Mouse (Mus musculus): ENCODE results near the gene Zswim5. TPM values are rescaled to one million over a fixed set of nuclear protein-coding genes. Genes with fewer than 3 reads are reported as not detected.

Zswim5 gene
- polyA plus RNA-seq, 1 experiment = 6.3 TPM

DNA sequence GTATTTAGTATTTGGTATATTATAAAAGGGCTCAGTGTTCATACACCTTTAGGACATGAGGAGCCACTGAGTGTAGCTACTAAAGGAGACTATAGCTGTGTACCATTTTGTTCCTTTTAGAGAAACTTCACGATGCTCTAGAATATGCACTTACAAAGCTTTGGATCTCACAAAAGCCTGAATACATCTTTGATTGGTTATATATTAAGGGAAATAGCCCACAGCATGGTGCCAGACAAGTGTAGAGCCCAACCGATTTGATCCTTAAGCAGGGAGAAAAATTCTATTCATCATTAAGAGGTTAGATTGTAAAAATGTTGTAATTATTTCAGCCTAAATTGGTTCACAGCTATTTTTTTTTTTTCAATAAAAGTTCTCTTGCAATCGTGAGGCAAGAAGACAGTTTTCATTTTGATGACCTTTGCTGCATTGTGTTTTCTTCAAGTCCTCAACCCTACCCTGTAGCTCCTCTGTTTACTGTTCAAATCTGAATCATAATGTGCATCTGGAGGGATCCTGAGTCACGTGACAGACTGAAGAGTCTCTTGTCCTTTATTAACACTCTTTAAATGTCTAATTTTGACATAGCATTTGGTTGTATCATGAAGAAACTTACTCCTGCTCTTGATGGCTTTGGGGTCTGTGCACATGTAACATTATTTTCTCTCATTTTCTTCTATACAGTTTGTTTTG lies 33.5 kb downstream of the Zswim5 start:
- H3K27ac ChIP-seq (ENCODE audit: insufficient read depth, low read length) = no peak overlapping the region
- no peak for TF ChIP-seq CTCF (IDR thresholded peaks at IDR 0.05; ENCODE audit: extremely low read depth, insufficient read depth, low read length)
- no peak for TF ChIP-seq POLR2A (IDR thresholded peaks at IDR 0.05; ENCODE audit: extremely low read depth, insufficient read depth, low read length)

DNA sequence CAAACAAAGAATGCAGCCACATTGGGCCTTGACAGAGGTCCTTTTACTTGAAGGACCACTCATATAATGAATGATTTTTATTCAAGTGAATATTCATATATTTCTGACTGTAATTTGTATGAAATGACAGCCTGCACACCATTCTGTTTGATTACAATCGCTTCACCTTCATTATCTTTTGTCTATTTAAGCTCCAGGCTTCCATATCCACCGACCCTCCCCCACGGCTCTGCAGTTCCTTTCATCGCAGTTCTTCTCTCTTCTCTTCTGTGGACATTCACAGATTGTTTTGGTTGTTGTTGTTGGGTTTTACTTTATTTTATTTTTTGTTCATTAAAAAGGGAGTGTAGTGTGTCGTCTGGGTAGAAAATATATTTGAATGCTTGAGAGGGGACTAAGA lies 34.0 kb downstream of the Zswim5 start:
- TF ChIP-seq CTCF (IDR thresholded peaks at IDR 0.05; ENCODE audit: extremely low read depth, insufficient read depth, low read length) (no peak), POLR2A (IDR thresholded peaks at IDR 0.05; ENCODE audit: extremely low read depth, insufficient read depth, low read length) (no peak)
- Histone ChIP-seq H3K27ac (ENCODE audit: insufficient read depth, low read length) (no peak overlapping the region; the same call in 1 of the 2 replicates), H3K4me1 (ENCODE audit: control insufficient read depth, insufficient read depth, low read length) (no peaks in the 10 kb centered on the region; the same call in 1 of the 2 replicates), H3K4me3 (ENCODE audit: insufficient read depth, low read length) (no peak overlapping the region)

More for the DNA sequence above, 33.5 kb downstream of the Zswim5 start:
- Histone ChIP-seq H3K4me1 (ENCODE audit: control insufficient read depth, insufficient read depth, low read length) (no peaks in the 10 kb centered on the region; the same call in 1 of the 2 replicates), H3K4me3 (ENCODE audit: insufficient read depth, low read length) (no peak overlapping the region)

- H3K4me1 ChIP-seq (ENCODE audit: control insufficient read depth, insufficient read depth, low read length) = no peaks in the 10 kb centered on the region; the same call in 1 of the 2 replicates
- TF ChIP-seq CTCF (IDR thresholded peaks at IDR 0.05; ENCODE audit: extremely low read depth, insufficient read depth, low read length) (no peak), POLR2A (IDR thresholded peaks at IDR 0.05; ENCODE audit: extremely low read depth, insufficient read depth, low read length) (no peak)
- H3K27ac ChIP-seq (ENCODE audit: insufficient read depth, low read length) = no peak overlapping the region
- H3K4me3 ChIP-seq (ENCODE audit: insufficient read depth, low read length) = no peak overlapping the region
Measured at GRCm38 (mm10) chr4:116913318-116913717, 36.1 kb downstream of the Zswim5 start.

GRCm38 (mm10) chr4:116928006-116928651 lies 51.0 kb downstream of the Zswim5 start:
- Histone ChIP-seq H3K4me3 (ENCODE audit: insufficient read depth, low read length) (no peak overlapping the region), H3K4me1 (ENCODE audit: control insufficient read depth, insufficient read depth, low read length) (0 out of 2 replicates have a peak, but pooled peaks cover 2% of the 10 kb centered on the region), H3K27ac (ENCODE audit: insufficient read depth, low read length) (peak overlapping the region; percentile 11; the same call in 1 of the 2 replicates)
- TF ChIP-seq CTCF (IDR thresholded peaks at IDR 0.05; ENCODE audit: extremely low read depth, insufficient read depth, low read length) (no peak), POLR2A (IDR thresholded peaks at IDR 0.05; ENCODE audit: extremely low read depth, insufficient read depth, low read length) (no peak)

DNA sequence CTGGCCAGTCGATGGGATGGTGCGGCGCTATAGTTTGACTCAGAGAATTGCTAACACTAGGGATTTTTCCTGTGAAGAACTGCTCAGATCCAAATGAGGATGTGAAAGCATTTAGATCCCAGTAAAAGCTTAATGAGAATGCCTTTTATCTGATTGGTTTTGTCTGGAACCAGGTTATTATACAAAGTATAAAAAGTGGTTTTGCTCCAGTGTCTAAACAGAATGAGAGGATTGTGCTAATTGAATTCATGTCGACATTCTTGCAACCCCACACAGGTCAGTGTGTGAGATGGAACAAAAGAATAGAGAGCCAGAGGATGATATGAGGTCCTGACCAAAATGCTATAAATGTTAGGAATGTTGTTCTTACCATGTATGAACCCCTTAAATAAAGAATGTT lies 62.4 kb downstream of the Zswim5 start:
- Histone ChIP-seq H3K4me3 (ENCODE audit: insufficient read depth, low read length) (no peak overlapping the region), H3K27ac (ENCODE audit: insufficient read depth, low read length) (no peak overlapping the region), H3K4me1 (ENCODE audit: control insufficient read depth, insufficient read depth, low read length) (peaks cover 4% of the 10 kb centered on the region; the same call in 1 of the 2 replicates)
- TF ChIP-seq CTCF (IDR thresholded peaks at IDR 0.05; ENCODE audit: extremely low read depth, insufficient read depth, low read length) = no peak
- TF ChIP-seq POLR2A (IDR thresholded peaks at IDR 0.05; ENCODE audit: extremely low read depth, insufficient read depth, low read length) = no peak

GRCm38 (mm10) chr4:116942695-116943094 lies 65.5 kb downstream of the Zswim5 start:
- Histone ChIP-seq H3K4me1 (ENCODE audit: control insufficient read depth, insufficient read depth, low read length) (peaks cover 6% of the 10 kb centered on the region; the same call in 1 of the 2 replicates), H3K27ac (ENCODE audit: insufficient read depth, low read length) (no peak overlapping the region)
- TF ChIP-seq CTCF (IDR thresholded peaks at IDR 0.05; ENCODE audit: extremely low read depth, insufficient read depth, low read length) (no peak), POLR2A (IDR thresholded peaks at IDR 0.05; ENCODE audit: extremely low read depth, insufficient read depth, low read length) (no peak)

GRCm38 (mm10) chr4:116944055-116944454 lies 66.9 kb downstream of the Zswim5 start:
- Histone ChIP-seq H3K4me1 (ENCODE audit: control insufficient read depth, insufficient read depth, low read length) (peaks cover 6% of the 10 kb centered on the region; the same call in 1 of the 2 replicates), H3K27ac (ENCODE audit: insufficient read depth, low read length) (no peak overlapping the region), H3K4me3 (ENCODE audit: insufficient read depth, low read length) (no peak overlapping the region)
- TF ChIP-seq POLR2A (IDR thresholded peaks at IDR 0.05; ENCODE audit: extremely low read depth, insufficient read depth, low read length) = no peak
- no peak for TF ChIP-seq CTCF (IDR thresholded peaks at IDR 0.05; ENCODE audit: extremely low read depth, insufficient read depth, low read length)

More at GRCm38 (mm10) chr4:116942695-116943094, 65.5 kb downstream of the Zswim5 start:
- no peak overlapping the region for H3K4me3 ChIP-seq (ENCODE audit: insufficient read depth, low read length)

DNA sequence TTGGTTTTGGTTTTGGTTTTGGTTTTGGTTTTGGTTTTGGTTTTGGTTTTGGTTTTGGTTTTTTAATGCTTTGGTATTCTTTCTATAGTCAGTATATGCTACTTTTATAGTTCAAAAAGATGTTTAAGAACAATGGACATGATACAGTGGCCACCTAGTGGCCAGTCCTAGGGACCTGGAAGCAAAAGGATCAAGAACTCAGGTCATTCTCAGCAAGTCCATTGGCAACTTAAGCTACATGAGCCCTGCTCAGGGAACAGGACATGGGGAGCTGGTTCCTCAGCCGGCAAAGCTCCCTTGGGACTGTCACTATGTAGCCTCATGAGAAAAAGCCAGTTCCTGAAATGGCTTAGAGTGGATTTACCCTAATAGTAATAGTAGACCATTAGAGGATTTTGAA lies 74.5 kb downstream of the Zswim5 start:
- Histone ChIP-seq H3K4me1 (ENCODE audit: control insufficient read depth, insufficient read depth, low read length) (no peaks in the 10 kb centered on the region), H3K27ac (ENCODE audit: insufficient read depth, low read length) (no peak overlapping the region), H3K4me3 (ENCODE audit: insufficient read depth, low read length) (no peak overlapping the region)
- TF ChIP-seq CTCF (IDR thresholded peaks at IDR 0.05; ENCODE audit: extremely low read depth, insufficient read depth, low read length) = peak; percentile 17; the same call in 1 of the 2 replicates
- TF ChIP-seq POLR2A (IDR thresholded peaks at IDR 0.05; ENCODE audit: extremely low read depth, insufficient read depth, low read length) = no peak

DNA sequence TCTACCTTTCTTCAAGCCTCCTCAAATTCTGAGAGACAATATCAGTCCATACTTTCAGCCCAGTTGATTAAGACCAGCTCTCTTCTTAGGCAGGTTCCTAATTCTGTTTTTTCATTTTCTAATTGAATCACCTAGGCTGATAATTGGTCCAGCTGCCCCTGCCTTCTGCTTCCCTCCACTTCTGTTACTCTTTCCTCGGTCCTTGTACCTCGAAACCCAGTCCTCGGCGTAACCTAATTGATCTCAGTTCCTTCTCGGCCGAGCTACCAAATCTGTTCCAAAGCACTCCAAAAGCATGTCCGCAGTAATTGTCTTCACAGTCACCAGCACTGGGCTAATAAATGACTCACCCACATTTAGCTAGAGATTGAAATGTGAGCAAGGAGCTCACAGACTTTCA lies 77.8 kb downstream of the Zswim5 start:
- TF ChIP-seq POLR2A (IDR thresholded peaks at IDR 0.05; ENCODE audit: extremely low read depth, insufficient read depth, low read length) (no peak), CTCF (IDR thresholded peaks at IDR 0.05; ENCODE audit: extremely low read depth, insufficient read depth, low read length) (no peak)
- Histone ChIP-seq H3K4me1 (ENCODE audit: control insufficient read depth, insufficient read depth, low read length) (no peaks in the 10 kb centered on the region), H3K27ac (ENCODE audit: insufficient read depth, low read length) (no peak overlapping the region)

More for the DNA sequence above, 77.8 kb downstream of the Zswim5 start:
- no peak overlapping the region for H3K4me3 ChIP-seq (ENCODE audit: insufficient read depth, low read length)
